Mouse (Mus musculus) lung, postnatal 10 days (tissue): ENCODE measurements at regions not wholly inside any gene's neighbourhood (a gene's known extent, or its start where the extent isn't known, plus 50 kb on each side); places are given as distances from the start of the nearest gene placed in this dataset.

Experiments used
- DNase-seq: peaks from one replicate; pipeline ENCODE4 v3.0.0; 2021

- no peak for DNase-seq
Observed at GRCm38 (mm10) chr16:7863406-7863805, 561.5 kb downstream of the Tmem114 start.

DNA sequence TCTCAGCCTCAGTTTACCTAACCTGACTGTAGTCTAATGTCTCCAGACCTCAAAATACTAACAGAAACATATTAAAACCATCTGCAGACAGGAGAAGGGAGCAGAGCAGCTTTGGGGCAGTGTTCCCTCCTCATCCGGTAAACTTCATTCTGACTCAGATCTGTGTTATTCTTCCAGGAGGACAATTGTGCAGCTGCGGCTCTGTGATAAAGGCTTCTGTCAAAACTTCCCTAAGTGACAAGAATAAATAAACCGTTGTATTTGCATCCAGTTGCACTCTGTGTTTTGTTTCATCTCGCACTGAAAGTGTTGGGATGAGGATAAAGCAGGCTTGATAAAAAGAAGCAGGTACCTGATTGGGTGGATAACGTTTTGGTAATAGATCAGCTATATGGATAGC lies 585.8 kb downstream of the Tmem114 start:
- DNase-seq, result no peak

GRCm38 (mm10) chr16:7831142-7831541 lies 593.8 kb downstream of the Tmem114 start:
- no peak for DNase-seq

- no peak for DNase-seq
Observed at GRCm38 (mm10) chr16:7829939-7830650, 594.8 kb downstream of the Tmem114 start.

DNA sequence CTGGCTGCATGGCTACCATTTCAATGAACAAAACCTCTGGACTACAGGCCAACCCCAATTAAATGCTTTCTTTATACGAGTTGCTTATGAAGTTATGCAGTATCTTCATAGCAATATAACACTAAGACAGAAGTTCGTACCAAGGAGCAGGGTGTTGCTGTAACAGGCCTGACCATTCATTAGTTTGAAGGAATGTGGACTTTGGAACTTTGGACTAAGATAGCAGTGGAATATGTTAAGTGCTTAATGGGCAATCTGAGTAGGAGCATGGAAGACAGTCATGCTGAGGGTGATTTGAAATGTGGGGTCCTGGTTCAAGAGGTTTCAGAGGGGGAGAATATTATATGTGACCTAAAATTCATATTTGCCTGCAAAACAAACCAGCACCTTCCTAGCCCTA lies 623.8 kb downstream of the Tmem114 start:
- DNase-seq, result no peak

DNA sequence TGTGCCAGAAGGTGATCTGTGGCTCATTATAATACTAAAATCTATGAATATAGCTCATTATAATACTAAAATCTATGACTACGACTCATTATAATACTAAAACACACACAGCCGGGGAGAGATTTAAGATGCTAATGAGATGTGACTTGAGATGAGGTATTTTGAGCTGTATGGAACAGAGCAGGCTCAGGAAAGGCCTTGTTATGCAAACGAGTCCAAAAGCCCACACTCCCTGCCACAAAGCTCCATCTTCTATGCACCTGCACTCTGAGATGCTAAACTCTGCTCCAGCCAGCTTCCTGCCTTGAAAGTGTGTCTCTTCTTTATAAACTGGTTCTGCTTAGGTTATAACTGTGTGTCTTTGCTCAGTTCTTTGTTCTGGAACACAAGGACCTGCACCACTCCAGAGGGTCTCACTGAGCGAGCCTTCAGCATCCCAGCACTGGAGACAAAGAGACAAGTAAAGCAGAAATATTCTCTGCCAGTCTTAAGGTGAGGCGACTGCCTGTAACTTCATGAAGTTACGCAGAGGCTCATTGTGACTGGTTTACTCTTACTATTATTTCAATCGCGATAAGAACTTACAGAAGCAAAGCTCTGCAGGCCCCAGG lies 627.7 kb downstream of the Tmem114 start:
- no peak for DNase-seq

GRCm38 (mm10) chr16:7795561-7795960 lies 629.4 kb downstream of the Tmem114 start:
- DNase-seq, result no peak

DNA sequence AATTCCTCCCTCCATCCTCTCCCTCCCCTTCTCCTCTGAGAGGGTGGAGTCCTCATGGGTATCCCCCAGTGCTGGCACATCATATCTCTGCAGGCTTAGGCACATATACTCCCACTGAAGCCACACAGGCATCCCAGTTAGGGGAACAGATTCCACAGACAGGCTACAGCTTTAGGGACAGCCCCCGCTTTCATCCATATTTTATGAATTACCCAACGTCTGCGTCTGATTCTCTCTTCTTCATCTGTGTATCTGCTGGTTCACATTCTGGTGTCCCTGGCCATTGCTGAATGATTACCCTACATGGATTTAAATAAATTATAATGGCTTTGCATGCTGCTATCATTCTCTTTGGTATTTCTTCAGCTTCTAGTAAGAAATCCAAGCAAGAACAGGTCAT lies 632.4 kb downstream of the Tmem114 start:
- DNase-seq, result no peak

GRCm38 (mm10) chr16:7790260-7790659 lies 634.7 kb downstream of the Tmem114 start:
- DNase-seq, result no peak

DNA sequence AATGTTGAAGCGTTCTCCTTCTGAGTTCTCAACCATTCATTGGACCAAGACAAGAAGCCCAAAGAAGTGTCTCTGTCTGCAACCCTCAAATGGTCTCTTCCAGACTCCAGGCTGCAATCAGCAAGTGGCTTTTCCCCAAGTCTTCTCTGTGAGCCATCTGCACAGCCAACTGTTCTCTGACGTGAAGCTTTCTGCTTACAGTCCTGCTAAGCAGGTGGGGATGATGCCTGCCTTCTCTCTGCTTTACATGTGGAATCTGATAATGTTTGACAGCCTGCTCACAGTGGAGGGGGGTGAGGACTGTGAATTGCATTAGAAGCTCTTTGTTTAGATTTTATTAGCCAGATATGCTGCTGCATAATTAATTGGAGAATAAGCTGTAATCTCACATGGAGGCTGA lies 636.7 kb downstream of the Tmem114 start:
- DNase-seq, result no peak

- DNase-seq, result no peak
Observed at GRCm38 (mm10) chr16:7781506-7781905, 643.4 kb downstream of the Tmem114 start.

- DNase-seq, result no peak
Observed at GRCm38 (mm10) chr16:7775635-7776034, 649.3 kb downstream of the Tmem114 start.

GRCm38 (mm10) chr16:7768433-7768832 lies 656.5 kb downstream of the Tmem114 start:
- no peak for DNase-seq

DNA sequence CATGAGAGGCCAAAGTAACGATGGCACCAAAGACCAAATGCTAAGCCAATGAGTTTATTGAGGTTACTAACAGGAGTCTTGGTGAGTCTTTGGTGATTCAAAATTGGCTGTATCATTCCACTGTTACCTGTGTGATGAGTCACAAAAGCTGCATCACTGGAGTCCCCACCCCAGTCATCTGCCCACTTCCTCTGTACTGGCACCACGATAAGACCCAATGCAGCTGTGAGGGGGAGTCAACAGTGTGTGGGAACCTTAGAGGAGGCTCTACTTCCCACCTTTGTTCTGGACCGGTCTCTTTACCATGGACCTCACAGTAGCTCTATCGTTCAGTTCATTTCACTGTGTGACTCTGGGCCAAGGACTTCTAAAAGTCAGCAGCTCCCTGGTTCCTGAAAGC lies 657.2 kb downstream of the Tmem114 start:
- DNase-seq, result no peak

GRCm38 (mm10) chr16:7764383-7764782 lies 660.6 kb downstream of the Tmem114 start:
- DNase-seq, result no peak

GRCm38 (mm10) chr16:7728186-7728585 lies 696.8 kb downstream of the Tmem114 start:
- DNase-seq, result no peak

- no peak for DNase-seq
Observed at GRCm38 (mm10) chr16:7725225-7725624, 699.7 kb downstream of the Tmem114 start.

DNA sequence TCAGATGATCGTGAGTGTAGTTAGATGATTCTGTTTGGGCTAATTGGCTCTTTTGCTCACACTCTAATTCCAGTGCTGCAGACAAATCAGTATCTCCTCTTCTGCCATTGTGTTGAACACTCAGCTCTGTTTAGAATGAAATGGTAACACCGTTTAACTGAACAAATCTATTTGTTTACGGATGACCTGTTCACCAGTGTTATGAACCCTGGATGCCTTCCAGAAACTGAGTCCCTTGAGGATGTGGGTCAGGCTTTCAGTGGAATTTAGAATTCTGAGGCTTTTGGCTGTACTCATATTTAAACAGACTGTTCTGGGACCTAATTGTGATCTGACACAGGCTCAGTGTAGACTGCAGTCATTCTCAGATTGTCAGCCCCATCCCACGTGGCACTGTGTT lies 723.5 kb downstream of the Tmem114 start:
- DNase-seq, result peak; percentile 10

GRCm38 (mm10) chr16:7685484-7685883 lies 739.5 kb downstream of the Tmem114 start:
- DNase-seq, result no peak

DNA sequence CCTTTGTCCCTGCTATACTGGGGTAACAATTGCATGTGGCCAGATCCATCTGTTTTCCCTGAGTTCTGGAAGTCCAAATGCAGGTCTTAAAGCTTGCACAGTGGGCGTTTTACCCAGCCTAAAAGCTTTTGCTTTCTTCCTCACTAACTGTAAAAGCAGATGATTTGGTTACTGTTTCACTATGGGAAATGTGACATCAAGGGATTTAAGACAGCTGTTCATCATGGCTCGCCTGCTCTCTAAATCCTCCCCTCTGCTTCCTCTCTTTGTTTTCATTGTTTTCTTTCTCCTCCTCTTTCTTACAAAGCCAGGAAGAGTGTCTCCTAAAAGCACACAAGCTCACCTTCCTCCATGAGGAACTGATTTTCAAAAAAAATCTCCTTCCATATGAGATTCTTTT lies 758.8 kb downstream of the Tmem114 start:
- no peak for DNase-seq

- DNase-seq, result no peak
Observed at GRCm38 (mm10) chr16:7658133-7658532, 766.8 kb downstream of the Tmem114 start.

GRCm38 (mm10) chr16:7654451-7654850 lies 770.5 kb downstream of the Tmem114 start:
- DNase-seq, result peak; percentile 58

DNA sequence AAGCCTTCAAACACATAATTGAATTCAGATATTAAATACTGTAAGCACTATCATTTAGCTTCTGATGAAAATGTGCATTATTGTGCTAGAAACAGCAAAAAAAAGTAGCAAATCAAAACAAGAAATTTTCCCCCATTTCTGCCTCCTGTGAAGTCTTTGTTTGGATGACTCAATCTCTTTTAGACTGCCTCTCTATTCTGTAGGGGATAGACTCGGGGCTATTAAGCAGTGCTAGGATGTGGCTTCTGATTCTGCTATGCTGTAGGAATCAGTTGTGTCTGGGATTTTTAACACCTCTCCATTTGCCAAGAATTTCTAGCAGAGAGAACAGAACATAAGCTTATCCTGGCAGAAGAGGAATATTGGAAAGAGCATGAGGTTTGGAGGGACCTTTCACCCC lies 775.2 kb downstream of the Tmem114 start:
- no peak for DNase-seq

DNA sequence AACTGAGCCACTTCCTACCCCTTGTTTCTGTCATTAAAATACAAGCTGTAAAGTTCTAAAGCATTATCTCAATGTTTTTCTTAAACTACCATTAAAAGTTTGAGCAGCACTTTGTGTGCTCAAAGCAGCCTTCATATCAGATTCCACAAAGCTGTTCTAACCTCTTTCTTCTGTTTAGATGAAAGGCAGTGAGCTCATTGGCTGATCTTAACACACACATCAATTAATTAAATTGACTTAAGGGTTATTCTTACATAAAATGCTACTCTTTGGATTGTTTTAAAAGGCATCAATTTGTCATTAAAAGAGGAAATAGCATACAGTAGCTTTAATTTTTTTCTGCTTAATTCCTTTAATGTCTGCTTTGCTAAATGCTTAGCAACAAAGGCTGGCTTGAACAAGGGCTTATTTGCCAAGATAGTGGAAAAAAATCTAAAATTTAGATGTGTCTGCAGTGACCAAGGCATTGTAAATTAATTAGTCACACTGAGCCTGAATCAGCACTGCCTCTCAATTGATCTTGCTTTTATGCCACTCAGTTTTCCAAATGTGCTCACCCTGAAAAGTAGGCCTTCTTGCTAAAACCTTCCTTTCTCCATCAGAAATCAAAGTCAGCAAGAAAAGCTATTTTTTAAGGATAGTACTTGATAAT lies 777.5 kb downstream of the Tmem114 start:
- no peak for DNase-seq
